Mouse (Mus musculus) brain, embryonic 14.5 days (tissue): ENCODE data around the gene B3gnt2. TPM values are rescaled to one million over a fixed set of nuclear protein-coding genes. Genes with fewer than 3 reads are reported as not detected.

Experiments used
- DNase-seq: peaks from one replicate; pipeline ENCODE4 v3.0.0-alpha.2; 2011; ENCODE audit warnings: low read depth
- CTCF ChIP-seq: fragments of 200-500 bp; IDR thresholded peaks from 2 replicates; pipeline ENCODE4 v1.5.1; 2012; ENCODE audit warnings: inconsistent platforms, mild to moderate bottlenecking, moderate library complexity, borderline replicate concordance; ENCODE audit not compliant: insufficient read depth, insufficient read length; ENCODE audit errors: extremely low read depth
- POLR2A ChIP-seq: fragments of 200-500 bp; IDR thresholded peaks from 2 replicates; pipeline ENCODE4 v1.6.1; 2012; ENCODE audit warnings: mild to moderate bottlenecking, inconsistent platforms, borderline replicate concordance; ENCODE audit not compliant: poor library complexity, insufficient read depth, insufficient read length, severe bottlenecking; ENCODE audit errors: extremely low read depth
- polyA plus RNA-seq: library from polyadenylated mRNA; depleted of rRNA; stranded (reverse); fragments of >200 nt; gene quantifications from 2 replicates; pipeline ENCODE4 v1.2.3, GENCODE M21; 2012

The B3gnt2 gene
- polyA plus RNA-seq, 1 experiment = 2.3 TPM

- TF ChIP-seq CTCF = no peak
- no peak for TF ChIP-seq POLR2A
- DNase-seq = no peak
Measured at GRCm38 (mm10) chr11:22882926-22883325, 22.2 kb upstream of the B3gnt2 start.

GRCm38 (mm10) chr11:22880383-22881172, 19.8 kb upstream of the B3gnt2 start:
- no peak for DNase-seq
- no peak for TF ChIP-seq CTCF
- no peak for TF ChIP-seq POLR2A

- TF ChIP-seq POLR2A (no peak), CTCF (no peak)
- no peak for DNase-seq
Measured at GRCm38 (mm10) chr11:22879645-22880044, 18.9 kb upstream of the B3gnt2 start.

- TF ChIP-seq POLR2A (no peak), CTCF (no peak)
- DNase-seq = no peak
Measured at GRCm38 (mm10) chr11:22876680-22877330, 16.0 kb upstream of the B3gnt2 start.

- peak; percentile 71 for DNase-seq
- no peak for TF ChIP-seq CTCF
- no peak for TF ChIP-seq POLR2A
Measured at GRCm38 (mm10) chr11:22875279-22875678, 14.5 kb upstream of the B3gnt2 start.

GRCm38 (mm10) chr11:22874747-22875146, 14.0 kb upstream of the B3gnt2 start:
- peak; percentile 61 for DNase-seq
- TF ChIP-seq POLR2A (no peak), CTCF (no peak)

- no peak for DNase-seq
Measured at GRCm38 (mm10) chr11:22873383-22873782, 12.6 kb upstream of the B3gnt2 start.

GRCm38 (mm10) chr11:22872307-22872680, 11.5 kb upstream of the B3gnt2 start:
- DNase-seq = no peak
- TF ChIP-seq POLR2A (no peak), CTCF (no peak)

More at GRCm38 (mm10) chr11:22873383-22873782, 12.6 kb upstream of the B3gnt2 start:
- no peak for TF ChIP-seq CTCF
- TF ChIP-seq POLR2A = no peak

GRCm38 (mm10) chr11:22871628-22872306, 11.0 kb upstream of the B3gnt2 start:
- no peak for DNase-seq
- TF ChIP-seq CTCF = no peak
- TF ChIP-seq POLR2A = no peak

GRCm38 (mm10) chr11:22868582-22868981, 7.8 kb upstream of the B3gnt2 start:
- no peak for DNase-seq
- TF ChIP-seq CTCF = no peak
- TF ChIP-seq POLR2A = no peak

- DNase-seq = no peak
- no peak for TF ChIP-seq CTCF
- no peak for TF ChIP-seq POLR2A
Measured at GRCm38 (mm10) chr11:22867691-22868090, 6.9 kb upstream of the B3gnt2 start.

- TF ChIP-seq POLR2A (no peak), CTCF (no peak)
- no peak for DNase-seq
Measured at GRCm38 (mm10) chr11:22865635-22866246, 5.0 kb upstream of the B3gnt2 start.

- peak; percentile 85 for DNase-seq
- no peak for TF ChIP-seq POLR2A
- TF ChIP-seq CTCF = no peak
Measured at GRCm38 (mm10) chr11:22864305-22865060, 3.7 kb upstream of the B3gnt2 start.

GRCm38 (mm10) chr11:22863581-22863980, 2.8 kb upstream of the B3gnt2 start:
- TF ChIP-seq CTCF (no peak), POLR2A (no peak)
- no peak for DNase-seq
